Mouse (Mus musculus) adrenal gland, adult (tissue): ENCODE data around the gene Grk6.
A peak's percentile ranks its signal among the peaks of the same experiment; 100 is the strongest.

Experiments
- DNase-seq, 2 experiments: peaks; one replicate each; pipeline ENCODE4 v3.0.0; 2022 to 2023; ENCODE audit warnings: low spot score in 1 of 2; ENCODE audit not compliant: inconsistent age in 2 of 2

Gene Grk6

DNA sequence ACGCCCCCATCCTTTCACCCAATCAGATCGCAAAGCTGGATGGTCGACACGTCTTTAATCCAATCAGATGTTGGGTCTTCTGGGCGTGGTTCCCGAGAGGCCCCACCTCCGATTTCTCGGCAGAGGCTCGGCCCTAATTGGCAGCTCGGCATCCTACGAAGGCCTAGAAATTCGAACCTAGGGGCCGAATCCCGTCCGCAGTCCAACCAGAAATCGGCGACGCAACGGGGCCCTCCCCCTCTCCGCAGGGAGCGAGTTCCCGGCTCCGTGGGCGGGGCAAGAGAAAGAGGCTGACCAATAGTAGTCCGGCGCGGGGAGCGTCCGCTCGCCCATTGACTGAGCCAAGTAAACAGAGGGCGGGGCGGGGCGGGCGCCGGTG is at the start of gene Grk6:
Gene Grk6 (plus strand): TSS at position 136 of the 379 bp plus-strand sequence.
- peak; percentile 100 for DNase-seq

DNA sequence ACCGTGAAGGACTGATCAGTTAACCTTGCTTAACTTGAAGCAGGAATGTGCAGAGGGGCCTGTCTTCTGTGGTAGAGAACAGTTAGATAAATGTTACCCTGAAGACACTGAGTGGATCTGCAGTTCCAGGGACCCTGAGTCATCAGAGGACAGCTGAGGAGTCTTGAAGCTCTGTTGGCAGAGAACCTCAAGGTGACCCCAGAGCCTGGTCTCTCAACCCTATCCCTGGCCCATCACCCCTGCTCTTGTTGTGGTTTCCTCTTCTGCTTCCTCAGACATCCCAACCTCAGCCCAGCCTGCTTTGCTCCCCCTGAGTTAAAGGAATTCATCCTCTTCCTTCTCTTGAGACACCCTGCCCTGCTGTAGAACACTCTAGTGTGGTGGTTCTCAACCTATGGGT is 46.8 kb upstream of the Grk6 start, which contains the start of gene Slc34a1:
Gene Slc34a1 (plus strand): TSS at position 100 of the 400 bp plus-strand sequence.
- DNase-seq, result no peak

DNA sequence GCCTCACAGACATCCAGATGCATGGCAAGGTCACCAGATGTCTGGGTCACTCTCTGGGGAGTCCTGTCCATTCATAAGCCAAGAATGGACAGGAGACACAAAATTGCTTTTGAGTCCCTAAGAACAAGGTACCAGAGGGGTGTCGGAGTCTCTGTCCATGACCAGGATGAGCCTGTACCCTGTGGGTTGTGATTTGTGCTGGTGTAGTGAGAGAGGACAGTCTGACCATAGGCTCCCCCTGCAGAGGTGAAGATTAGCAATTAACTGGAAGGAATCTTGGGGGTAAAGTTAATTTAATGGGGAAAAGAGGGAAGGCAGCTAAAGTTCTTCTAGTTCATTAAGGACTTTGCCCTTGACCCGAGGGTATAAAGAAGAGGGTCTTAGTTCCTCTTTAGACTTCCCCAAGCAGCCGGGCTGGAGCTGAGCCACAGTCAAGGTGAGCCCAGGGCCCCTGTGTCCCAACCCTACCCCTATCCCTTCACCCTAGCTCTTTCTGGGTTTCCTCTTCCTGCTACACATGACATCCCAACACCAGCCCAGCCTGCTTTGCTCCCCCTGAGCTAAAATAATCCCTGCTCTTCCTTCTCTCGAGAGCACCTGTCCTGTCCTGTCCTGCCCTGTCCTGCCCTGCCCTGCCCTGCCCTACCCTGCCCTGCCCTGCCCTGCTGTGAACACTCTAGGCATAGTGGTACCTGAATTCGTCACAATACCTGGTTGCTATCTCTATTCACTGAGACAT is 45.4 kb upstream of the Grk6 start:
- no peak for DNase-seq

DNA sequence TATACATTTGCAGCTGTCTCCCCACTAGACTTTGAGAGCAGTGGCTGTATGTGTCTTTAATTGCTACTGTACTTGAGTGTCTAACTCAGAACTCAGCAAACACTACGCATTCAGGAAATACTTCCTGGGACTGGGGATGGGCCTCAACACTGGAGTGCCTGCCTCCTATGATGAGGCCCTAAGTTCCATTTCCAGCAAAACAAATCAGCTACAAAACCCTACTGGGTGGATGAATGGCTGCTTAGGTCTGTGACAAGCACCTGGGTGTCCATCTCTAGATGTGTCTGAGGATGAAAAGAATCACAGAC is 44.9 kb upstream of the Grk6 start:
- no peak for DNase-seq

DNA sequence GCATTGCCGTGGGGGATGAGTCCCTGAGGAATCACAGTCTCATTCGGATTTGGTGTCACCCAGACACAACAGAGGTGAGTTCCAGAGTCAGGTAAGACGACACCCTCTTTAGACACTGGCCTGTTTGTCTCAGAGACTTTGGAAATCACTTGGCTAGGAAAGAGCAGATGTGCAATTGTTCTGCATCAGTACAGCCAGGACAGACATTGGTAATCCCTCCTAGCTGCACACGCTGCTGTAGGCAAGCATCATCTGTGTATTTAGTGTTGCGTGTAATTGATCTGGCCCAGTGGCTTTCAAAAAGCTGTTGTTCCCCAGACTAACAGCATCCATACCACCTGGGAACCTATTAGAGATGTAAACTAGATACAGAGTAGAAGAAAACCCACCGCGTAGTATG is 41.6 kb upstream of the Grk6 start:
- DNase-seq, result no peak

DNA sequence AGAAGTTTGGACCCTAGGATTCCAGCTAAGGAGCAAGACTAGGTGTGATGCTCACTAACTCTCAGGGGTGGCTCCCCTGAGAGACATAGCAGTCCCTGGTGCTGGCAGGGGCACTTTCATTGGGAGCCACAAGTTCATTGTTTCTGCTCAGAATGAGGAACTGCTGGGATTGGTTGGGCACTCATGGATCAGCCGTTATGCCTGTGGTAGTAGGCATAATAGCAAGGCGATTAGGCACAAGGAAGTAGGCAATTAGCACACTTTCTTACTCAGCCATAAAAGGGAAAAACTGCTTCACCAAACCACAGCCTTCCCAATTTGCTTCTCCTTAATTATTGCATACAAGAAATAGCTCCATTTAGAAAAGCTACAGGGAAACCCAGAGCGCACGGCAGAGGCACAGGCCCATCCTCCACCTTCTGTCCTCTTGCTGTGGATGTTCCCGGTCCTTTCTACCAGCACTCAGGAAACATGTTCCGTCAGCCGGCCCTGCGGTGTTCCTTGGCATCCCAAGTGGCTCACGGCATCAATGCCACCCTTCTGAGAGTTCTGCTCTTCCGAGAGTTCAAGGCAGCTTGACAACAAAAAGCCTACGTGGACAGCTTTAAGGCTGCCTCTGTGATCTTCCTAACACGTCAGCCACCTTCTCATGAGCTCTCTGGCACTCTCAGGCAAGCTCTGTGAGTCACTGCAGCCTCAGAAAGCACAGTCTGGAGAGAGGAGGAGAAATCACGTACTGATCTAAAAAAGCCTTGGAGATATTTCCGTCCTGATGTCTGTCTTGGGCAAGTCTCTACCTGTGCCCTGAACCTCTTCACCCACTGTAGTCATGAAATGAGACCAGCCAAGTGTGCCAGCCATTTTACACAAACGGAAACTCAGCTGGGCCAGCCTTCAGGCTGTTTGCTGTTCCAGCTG is 40.7 kb upstream of the Grk6 start:
- no peak for DNase-seq

DNA sequence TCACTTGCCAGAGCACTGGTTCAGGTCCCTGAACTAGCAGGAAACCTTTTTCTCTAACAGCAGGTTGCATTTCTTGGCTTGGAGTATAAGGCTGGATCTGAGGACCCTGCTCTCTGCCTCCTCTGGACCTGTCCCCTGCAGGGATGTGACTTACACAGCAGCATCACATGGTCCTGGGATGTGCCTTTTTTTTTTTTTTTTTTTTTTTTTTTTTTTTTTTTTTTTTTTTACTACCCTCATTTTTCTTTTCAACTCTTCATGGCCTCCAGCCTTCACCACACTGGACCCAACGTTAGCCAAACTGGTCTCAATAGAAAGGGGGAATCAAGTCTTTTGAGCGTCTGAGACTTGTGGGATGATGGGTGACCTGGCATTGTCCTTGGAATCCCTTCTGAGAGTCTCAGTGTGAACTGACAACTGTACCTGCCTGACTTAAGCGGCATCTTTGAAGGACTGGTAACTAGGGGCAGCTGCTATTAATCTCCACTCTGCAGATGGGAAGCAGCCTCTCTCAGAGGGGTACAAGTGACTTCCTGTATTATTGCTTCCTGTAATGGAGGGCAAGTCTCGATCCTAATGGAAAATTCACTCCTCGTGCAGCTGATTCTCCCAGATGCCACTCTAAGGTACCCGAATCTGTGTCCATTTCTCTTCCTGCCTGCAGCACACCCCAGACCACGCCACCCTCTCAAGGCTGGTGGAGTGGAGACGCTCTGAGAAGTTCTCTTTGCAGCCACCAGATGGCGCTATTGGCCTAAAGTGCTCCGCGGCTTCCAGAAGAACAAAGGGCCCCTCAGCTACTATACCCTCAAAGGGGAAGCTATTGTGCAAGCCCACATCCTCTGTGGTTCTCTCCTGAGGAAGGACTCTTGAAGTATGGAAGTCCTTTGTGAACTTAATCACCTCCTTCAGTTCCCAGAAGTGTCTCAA is 39.8 kb upstream of the Grk6 start:
- peak; percentile 70 to 89 for DNase-seq

DNA sequence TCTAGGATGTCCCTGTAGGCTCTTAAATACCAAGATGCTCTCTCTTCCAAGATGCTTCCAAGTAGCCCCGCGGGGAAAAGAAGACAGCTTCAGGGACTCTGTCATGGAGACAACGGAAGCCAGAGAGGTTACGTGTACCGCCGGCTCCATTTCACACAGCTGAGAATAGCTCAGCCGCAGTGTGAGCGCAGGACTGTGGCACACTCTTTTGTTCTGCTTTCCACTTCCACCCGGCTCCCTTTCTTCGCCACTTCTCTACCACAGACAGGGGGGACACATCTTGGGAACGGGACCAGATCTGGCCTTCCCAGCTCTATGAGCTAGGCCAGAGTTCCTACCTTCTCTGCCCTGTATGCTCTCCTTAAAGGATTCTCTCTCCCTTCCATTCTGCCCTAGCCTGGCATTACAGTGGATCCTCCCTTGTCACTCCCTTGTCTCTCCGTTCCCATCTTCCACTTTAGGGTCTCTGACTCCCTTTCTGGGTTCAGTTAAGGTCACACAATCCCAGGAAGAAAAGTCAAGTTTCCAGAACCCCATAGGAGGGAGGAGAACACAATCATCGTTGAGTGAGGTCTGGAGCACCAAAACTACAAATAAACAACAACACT is 39.0 kb upstream of the Grk6 start:
- DNase-seq, result no peak

DNA sequence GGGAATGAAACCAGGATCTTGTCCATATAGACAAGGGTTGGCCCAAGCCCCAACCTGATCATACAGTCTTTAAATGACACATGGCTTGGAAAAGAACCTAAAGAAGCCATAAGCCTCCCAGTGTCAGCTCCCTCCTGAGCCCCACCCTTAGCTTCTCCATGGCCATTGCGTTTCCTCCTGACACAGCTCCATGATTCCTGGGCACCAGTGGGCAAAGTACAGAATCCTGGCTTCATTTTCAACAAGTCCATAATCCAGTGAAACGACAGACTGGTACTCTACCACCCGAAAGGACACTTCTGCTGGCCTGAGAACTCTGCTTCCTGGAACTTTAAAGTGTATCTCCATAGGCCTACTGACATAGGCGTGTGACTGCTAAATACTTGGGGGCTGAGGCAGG is 37.5 kb upstream of the Grk6 start:
- no peak for DNase-seq

DNA sequence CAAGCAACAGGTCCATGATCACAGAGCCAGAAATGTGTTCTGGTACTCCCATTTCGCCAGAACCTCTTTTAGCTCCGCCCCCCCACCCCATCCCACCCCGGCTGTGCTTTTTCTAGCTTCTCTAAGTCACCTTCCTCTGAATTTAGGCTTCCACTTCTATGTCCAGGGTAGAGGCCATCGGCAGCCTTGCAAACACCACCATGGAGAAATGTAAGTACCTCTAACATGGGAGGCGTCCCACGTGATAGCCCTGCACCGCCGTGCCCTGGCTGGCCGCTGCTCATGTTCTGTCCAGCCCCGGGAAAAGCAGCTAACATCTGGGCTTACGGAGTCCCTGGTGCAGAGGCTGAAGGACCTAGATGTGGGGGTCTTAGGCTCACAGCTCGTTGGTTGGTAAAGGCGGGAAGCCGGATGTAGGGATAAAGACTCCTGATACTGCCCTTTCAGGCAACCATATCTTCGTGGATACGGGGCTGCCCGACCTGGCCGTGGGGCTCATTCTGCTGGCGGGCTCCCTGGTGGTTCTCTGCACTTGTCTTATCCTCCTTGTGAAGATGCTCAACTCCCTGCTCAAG is 36.2 kb upstream of the Grk6 start:
- no peak for DNase-seq

DNA sequence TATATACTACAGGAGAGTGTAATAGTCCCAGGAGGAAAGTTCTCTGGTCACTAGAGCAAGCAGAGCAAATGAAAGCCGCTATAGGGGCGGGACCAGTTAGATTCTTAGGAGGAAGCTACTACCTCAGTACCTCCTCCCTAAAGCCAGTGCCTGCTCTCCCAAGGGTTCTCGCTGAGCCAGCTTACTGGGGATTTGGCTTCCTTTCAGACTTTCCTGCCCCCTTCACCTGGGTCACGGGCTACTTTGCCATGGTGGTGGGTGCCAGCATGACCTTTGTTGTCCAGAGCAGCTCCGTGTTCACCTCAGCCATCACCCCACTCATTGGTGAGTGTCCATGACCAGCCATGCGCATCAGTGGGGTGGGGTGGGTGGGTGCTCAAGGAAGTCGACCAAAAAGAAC is 33.0 kb upstream of the Grk6 start:
- DNase-seq, result no peak

DNA sequence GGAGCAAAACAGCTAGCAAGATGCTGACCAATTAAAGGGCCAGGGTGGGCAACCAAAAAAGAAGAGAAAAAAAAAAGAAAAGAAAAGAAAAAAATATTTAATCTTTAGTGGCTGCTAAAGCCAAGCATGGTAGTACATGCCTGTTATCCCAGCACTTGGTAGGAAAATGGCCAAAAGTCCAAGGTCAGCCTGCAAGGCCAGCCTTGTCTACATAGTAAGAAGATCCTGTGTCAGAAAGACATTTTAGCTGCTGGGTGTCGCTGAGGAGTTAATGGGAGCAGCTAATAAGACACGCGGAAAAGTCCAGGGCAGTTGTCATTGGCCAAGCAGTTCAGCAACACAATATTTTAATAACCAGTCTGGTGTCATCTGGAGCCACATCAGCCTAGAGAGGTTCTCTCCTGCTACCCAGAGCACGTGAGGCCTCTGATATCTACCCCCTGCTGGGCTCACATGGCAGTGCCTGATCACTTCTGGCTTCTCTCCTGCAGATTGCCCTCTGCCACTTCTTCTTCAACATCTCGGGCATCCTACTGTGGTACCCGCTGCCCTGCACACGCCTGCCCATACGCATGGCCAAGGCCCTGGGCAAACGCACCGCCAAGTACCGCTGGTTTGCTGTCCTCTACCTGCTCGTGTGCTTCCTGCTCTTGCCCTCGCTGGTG is 32.1 kb upstream of the Grk6 start:
- DNase-seq, result peak; percentile 37 to 70

DNA sequence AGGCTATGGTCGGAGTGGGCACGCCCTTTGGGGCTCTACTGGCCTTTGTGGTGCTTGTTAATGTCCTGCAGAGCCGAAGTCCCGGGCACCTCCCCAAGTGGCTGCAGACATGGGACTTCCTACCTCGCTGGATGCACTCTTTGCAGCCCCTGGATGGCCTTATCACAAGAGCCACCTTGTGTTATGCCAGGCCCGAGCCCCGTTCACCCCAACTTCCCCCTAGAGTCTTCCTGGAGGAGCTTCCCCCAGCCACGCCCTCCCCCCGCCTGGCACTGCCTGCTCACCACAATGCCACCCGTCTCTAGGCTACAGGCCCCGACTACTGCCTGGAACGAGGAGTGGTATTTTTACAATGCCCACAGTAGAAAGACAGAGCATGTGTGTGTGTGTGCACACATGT is 31.5 kb upstream of the Grk6 start:
- no peak for DNase-seq

DNA sequence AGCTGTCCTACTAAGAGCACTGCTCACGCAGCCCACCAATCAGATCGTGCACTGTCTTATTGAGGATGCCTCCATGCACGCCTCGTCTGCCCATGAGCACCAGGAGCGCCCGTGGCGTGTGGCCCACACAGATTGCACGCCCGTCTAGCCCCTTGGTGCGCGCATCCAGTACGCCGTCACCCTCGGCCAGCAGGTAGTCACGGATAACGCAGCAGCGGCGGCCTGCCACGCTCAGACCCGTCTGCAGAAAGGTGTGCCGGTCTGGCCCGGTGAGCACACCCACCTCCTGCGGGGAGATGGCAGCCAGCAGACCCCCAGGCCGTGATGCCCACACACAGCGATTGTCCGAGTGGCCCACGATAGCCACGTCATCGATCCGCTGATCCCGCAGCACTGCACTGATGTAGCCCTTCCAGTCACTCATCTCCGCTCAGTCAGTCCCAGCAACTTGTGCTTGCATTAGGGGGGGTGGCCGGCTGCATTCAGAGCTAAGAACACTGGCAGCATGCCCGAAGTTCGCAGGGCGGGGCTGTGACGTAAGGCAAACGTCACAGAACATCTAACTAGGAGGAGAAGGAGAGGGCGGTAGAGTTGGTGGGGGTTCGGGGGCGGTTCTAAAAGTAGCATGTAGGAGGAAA is 30.0 kb upstream of the Grk6 start, which contains the start of gene Pfn3:
Gene Pfn3 (minus strand): TSS at position 490 of the 638 bp plus-strand sequence.
- DNase-seq, result peak in 1 of 2 experiments; percentile 37

DNA sequence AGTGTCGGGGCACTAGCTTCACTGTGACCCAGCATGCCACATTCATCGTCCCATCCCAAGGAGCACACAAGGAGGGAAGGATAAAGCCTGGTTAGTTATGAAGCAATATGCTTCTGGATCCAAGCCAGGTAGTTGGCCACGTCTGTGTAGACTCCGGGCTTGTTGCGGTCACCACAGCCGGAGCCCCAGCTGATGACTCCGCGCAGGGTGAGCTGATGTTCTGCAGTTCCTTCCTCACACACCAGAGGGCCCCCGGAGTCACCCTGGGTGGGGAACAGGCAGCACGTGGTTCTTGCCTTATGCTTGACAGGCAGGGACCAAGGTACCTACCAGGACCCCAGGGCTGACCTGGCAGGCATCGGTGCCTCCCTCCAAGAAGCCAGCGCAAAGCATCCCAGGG is 26.9 kb upstream of the Grk6 start:
- DNase-seq, result peak; percentile 89 to 97

DNA sequence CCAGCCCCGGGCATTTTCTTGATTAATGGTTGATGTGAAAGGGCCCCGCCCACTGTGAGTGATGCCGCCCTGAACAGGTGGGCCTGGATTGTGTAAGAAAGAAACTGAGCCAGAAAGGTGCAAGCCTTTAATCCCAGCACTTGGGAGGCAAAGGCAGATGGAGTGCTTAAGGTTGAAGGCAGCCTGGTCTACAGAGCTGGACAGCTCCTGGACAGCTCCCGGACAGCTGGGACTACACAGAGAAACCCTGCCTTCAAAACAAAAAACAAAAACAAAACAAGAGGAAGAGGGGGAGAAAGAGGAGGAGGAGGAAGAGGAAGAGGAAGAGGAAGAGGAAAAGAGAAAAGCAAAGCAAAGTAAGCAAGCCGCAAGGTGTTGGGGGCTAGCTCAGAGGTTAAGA is 25.7 kb upstream of the Grk6 start:
- no peak for DNase-seq

DNA sequence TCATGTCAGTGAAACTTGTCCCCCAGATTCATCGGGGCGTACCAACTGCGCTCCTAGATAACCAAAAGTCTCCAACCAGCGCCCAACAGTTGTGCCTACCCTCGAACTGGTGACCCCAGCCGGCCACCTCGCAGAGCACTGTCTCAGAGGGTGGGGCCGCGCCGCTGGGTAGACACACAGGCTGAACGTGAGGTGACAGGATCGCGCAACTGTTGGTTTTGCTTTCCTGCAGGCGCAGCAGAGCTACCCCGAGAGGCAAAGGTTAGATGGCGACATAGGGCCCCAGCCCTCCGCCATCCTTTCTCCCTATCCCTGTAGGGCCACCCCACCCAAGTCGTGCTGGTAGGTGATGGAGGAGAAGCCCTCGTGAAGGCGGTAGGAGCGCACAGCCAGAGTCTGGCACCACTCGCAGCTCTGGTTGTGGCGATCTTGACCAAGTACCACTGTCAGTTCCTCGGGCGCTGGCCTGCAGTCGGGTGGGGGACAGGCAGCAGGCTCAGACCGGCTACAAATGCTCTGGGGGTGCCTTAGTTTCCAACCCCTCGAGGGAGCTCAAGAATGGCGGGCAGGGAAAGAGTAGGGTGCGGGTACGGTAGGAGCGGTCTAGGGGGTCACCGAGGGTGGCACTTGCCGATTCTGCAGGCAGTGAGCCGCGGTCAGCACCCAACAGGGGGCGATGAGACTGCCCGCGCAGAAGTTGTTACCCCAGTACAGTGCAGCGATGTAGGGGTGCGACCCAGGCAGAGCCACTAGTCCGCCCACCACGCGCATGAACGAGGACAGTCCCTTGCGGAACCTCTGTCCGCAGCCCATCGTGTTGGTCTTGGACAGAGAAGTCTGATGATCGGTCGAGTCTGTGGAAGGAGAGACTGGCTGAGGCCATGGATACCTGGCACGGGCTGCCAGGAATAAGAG is 24.6 kb upstream of the Grk6 start:
- DNase-seq, result no peak
